Mouse (Mus musculus) layer of hippocampus, postnatal 25 days (tissue): ENCODE data around the gene Trit1. TPM values are rescaled to one million over a fixed set of nuclear protein-coding genes. Genes with fewer than 3 reads are reported as not detected.
"Not testable (repeated sequence)": the region's sequence is repeated elsewhere in the genome, so short reads cannot be mapped to it uniquely, and the experiment has no call there.

Source experiments
- DNase-seq, 2 experiments: peaks; one replicate each; pipeline ENCODE4 v3.0.0; 2022; ENCODE audit warnings: mixed read lengths in 2 of 2, low spot score in 1 of 2; ENCODE audit errors: extremely low spot score in 1 of 2
- total RNA-seq, 2 experiments: library from RNA; stranded (reverse); gene quantifications; 2 replicates each; pipeline ENCODE4 v1.2.3; 2021

The Trit1 gene
- total RNA-seq: 10 to 100 TPM; 20.2 to 26.9 TPM

- peak; percentile 88 to 91 for DNase-seq
These were observed at the start of gene Trit1 for GRCm38 (mm10) chr4:123016451-123016957. TSS of gene Trit1 (plus strand) at chr4:123016597.

- no peak for DNase-seq
These were observed 48.3 kb upstream of the Trit1 start for GRCm38 (mm10) chr4:122968106-122968505.

GRCm38 (mm10) chr4:122971191-122971590, 45.2 kb upstream of the Trit1 start:
- DNase-seq: no peak

GRCm38 (mm10) chr4:122971646-122972045, 44.8 kb upstream of the Trit1 start:
- no peak for DNase-seq

- no peak for DNase-seq
These were observed 44.3 kb upstream of the Trit1 start for GRCm38 (mm10) chr4:122972056-122972455.

GRCm38 (mm10) chr4:122974976-122975520, 41.3 kb upstream of the Trit1 start:
- no peak for DNase-seq

- no peak for DNase-seq
These were observed 39.5 kb upstream of the Trit1 start for GRCm38 (mm10) chr4:122976885-122977284.

GRCm38 (mm10) chr4:122978850-122979249, 37.5 kb upstream of the Trit1 start:
- no peak for DNase-seq

GRCm38 (mm10) chr4:122979826-122980225, 36.6 kb upstream of the Trit1 start:
- no peak for DNase-seq

- DNase-seq: no peak
These were observed 35.7 kb upstream of the Trit1 start for GRCm38 (mm10) chr4:122980684-122981083.

- no peak for DNase-seq
These were observed 35.2 kb upstream of the Trit1 start for GRCm38 (mm10) chr4:122981238-122981637.

- DNase-seq: no peak
These were observed 34.5 kb upstream of the Trit1 start for GRCm38 (mm10) chr4:122981930-122982329.

- no peak for DNase-seq
These were observed 33.9 kb upstream of the Trit1 start for GRCm38 (mm10) chr4:122982537-122982936.

GRCm38 (mm10) chr4:122983486-122984261, 32.7 kb upstream of the Trit1 start:
- DNase-seq: no peak

- peak in 1 of 2 experiments; percentile 51 for DNase-seq
These were observed 31.3 kb upstream of the Trit1 start for GRCm38 (mm10) chr4:122985110-122985509.

GRCm38 (mm10) chr4:122987421-122987820, 29.0 kb upstream of the Trit1 start:
- DNase-seq: no peak

- DNase-seq: not testable (repeated sequence)
These were observed 28.4 kb upstream of the Trit1 start for GRCm38 (mm10) chr4:122988004-122988403.

- no peak for DNase-seq
These were observed 25.2 kb upstream of the Trit1 start for GRCm38 (mm10) chr4:122991177-122991576.

- no peak for DNase-seq
These were observed 24.1 kb upstream of the Trit1 start for GRCm38 (mm10) chr4:122992276-122992675.

- peak; percentile 86 to 91 for DNase-seq
These were observed 20.8 kb upstream of the Trit1 start, which contains the start of gene Mycl for GRCm38 (mm10) chr4:122995404-122996220. TSS of gene Mycl (plus strand) at chr4:122995652.

- DNase-seq: no peak
These were observed 20.2 kb upstream of the Trit1 start for GRCm38 (mm10) chr4:122996221-122996617.
